Mouse (Mus musculus): ENCODE measurements around the gene Galnt4.

The Galnt4 gene

GRCm38 (mm10) chr10:99107964-99108363 is at the start of gene Galnt4:
Galnt4 (plus strand) TSS chr10:99108159.
- DNase-seq (ENCODE audit: low spot score in 2 of 2), result peak; percentile 77 to 85

GRCm38 (mm10) chr10:99060588-99060987 is 47.4 kb upstream of the Galnt4 start:
- no peak for DNase-seq (ENCODE audit: low spot score in 2 of 2)

GRCm38 (mm10) chr10:99061418-99061817 is 46.5 kb upstream of the Galnt4 start:
- DNase-seq (ENCODE audit: low spot score in 2 of 2), result no peak

- no peak for DNase-seq (ENCODE audit: low spot score in 2 of 2)
Measured at GRCm38 (mm10) chr10:99062546-99062945, 45.4 kb upstream of the Galnt4 start.

- DNase-seq (ENCODE audit: low spot score in 2 of 2), result no peak
Measured at GRCm38 (mm10) chr10:99076113-99076895, 31.7 kb upstream of the Galnt4 start.

DNA sequence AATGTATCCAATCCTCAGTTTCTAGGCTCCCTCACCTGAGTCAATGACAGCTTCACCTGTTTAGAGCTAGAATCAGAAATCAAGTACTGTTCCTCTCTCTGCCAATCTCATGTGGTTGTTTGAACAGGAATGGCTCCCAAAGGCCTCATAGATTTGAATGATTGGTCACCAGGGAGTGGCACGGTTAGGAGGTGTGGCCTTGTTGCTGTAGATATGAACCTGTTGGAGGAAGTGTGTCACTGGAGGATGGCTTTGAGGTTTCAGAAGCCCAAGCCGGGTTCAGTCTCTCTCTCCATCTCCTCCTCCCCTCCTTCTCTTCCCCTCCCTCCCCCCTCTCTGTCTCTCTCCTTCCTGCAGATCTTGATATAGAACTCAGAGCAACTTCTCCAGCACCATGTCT is 29.3 kb upstream of the Galnt4 start:
- DNase-seq (ENCODE audit: low spot score in 2 of 2), result no peak

GRCm38 (mm10) chr10:99081569-99081990 is 26.4 kb upstream of the Galnt4 start:
- no peak for DNase-seq (ENCODE audit: low spot score in 2 of 2)

DNA sequence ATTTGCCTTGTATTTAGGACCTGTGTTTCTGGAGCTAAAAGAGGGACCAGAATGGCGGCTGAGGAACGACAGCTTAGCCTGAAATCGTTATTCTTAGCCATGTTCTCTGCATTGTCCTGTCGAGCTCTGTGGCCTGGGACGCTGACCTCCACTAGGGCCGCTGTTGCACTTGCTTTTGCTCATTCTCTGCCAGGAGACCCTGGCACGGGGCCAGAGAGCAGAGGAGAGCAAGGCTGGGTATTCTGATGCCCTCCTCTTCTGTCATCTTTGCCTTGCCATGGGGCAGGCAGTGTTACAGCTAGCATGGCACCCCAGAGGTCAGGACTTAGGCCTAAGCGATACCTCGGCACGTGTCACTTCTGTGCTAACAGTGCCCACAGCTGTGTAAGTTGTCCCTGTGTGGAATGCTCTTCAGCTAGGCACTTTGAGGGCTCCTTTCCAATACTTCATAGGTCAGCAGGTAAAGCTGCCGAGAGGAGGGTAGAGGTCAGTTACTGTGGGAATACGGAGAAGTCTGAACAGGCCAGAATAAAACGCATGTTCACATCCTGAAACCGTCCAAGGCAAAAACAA is 24.4 kb upstream of the Galnt4 start:
- no peak for DNase-seq (ENCODE audit: low spot score in 2 of 2)

DNA sequence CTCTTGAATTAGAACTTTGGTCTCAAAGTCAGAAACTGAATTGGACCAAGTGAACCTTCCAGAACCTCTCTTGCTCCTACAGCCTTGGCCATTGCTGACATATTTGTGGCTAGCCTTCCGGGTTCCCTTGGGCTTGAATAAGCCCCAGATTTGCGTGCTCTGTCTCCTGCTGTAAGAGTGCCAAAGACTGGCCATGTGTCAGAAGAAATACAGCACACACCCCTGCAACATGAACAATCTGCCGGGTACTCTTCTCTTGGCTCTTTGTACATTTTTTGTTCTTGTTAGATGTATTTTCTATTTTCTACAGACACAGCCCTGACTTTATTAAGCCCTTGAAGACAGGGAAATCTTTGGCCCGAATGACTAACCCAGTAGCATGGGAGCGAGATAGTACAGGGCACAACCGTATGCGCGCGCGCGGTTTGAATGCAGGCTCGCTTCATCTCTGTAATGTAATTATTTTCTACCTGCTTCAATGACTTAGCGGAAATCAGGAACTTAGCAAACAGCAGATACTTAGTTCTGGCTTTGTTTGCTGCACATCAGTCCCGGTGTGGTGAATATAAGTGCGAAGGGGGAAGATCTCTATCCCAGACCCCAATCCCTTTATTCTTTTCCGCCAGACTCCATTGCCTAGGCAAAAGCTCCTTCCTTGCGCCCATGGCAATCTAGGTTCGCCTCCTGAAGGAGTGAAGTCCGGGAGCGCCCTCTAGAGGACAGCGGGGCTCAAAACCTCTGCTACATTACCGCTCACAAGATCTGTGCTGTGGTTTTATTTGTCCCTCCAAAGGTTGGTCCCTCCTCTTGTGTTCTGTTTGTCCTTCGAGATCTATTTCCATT is 23.3 kb upstream of the Galnt4 start:
- peak; percentile 78 to 79 for DNase-seq (ENCODE audit: low spot score in 2 of 2)

GRCm38 (mm10) chr10:99085240-99085587 is 22.7 kb upstream of the Galnt4 start:
- DNase-seq (ENCODE audit: low spot score in 2 of 2), result no peak

DNA sequence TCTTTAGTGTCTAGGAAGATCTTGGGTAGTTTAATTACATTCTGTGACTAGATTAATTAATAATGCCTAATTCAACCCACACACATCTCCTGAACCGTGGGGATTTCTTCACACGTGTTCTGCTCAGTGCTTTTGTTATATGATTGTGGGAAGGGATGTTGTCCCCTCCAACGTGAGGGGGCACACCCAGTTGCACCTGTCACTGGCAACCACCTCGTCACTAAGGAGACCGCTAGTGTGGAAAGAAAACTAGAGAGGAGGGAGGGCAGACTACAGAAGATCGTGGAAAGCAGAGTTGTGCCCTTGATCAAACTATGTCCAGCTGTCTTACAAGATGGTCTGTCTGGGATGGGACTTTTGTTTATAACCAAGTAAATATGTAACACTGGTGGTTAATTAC is 21.9 kb upstream of the Galnt4 start:
- no peak for DNase-seq (ENCODE audit: low spot score in 2 of 2)

DNA sequence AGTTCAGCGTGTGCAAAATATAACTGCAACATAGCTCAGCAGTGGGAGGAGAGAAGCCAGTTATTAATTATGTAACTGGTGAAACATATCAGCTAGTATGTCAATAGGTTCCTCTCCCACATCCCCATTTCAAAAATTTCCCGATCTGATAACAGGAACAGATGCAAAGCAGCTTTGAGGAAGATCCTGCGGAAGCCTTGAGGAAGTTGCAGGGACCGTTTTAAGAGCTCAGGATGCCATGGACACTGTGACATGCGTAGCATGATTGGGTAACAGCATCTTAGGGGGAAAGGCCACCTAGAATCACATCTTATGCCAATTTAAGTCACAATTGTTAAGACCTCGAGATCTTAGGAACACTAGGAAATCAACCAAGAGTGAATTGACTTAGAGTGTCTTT is 18.1 kb upstream of the Galnt4 start:
- no peak for DNase-seq (ENCODE audit: low spot score in 2 of 2)

GRCm38 (mm10) chr10:99093364-99093763 is 14.6 kb upstream of the Galnt4 start:
- DNase-seq (ENCODE audit: low spot score in 2 of 2), result no peak

DNA sequence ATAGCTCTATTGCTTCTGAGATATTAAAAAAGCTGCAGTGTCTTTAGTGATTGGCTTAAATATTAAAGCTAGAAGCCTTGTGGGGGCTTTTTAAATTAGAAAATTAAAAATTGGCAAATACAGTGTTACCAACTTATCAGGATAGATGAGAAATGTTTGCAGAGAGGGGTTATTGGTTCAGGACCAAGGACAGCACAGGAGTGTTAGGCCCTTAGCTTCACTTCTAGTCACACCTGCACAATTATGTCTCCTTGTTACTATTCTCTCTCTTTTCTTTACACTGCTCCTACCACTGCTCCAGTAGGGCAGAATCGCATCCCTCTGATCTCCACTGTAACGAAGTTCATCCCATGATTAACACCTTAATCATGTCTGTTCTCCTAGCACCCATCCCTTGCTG is 12.8 kb upstream of the Galnt4 start:
- DNase-seq (ENCODE audit: low spot score in 2 of 2), result no peak

DNA sequence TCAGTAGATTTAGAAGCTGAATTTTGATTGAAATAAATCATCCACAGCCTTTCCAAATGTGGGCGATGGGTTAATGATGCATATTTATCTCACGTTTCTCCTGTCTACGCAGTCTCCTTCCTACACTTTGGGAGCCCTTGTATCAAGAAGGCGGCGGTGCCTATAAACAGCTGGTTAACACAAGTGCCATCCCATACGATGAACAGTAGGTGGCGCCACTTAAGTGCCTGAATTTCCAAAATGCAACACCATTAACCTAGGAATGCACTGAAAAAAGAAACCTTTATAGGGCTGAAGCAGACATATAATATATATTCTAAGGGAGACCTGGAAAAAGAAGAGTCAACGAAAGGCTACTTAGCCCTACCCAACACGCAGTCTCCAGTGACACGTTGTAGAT is 10.6 kb upstream of the Galnt4 start:
- no peak for DNase-seq (ENCODE audit: low spot score in 2 of 2)

DNA sequence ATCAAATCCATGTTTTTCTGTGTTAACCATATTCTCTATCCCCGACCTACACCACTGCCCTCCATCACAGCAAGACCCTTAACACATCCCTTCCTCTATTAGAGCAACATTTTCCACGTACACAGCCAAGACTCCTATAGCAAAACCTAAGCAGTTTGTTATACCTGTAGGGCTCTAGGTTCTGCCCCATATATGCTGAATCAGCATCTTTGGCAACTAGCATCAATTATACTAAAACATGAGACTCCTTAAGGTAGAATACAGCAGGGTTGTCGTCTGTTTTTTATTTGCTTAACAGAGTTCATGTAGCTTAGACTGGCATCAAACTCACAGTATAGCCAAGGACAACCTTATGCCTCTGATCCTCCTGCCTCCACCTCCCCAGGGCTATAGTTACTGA is 2.4 kb upstream of the Galnt4 start:
- DNase-seq (ENCODE audit: low spot score in 2 of 2), result no peak

- no peak for DNase-seq (ENCODE audit: low spot score in 2 of 2)
Measured at GRCm38 (mm10) chr10:99106311-99106702, 1.7 kb upstream of the Galnt4 start.

GRCm38 (mm10) chr10:99106703-99107631 is 992 bp upstream of the Galnt4 start, which contains the start of gene Poc1b:
Poc1b (plus strand) TSS chr10:99107036.
- peak; percentile 71 to 78 for DNase-seq (ENCODE audit: low spot score in 2 of 2)

GRCm38 (mm10) chr10:99108431-99108982 is 548 bp downstream of the Galnt4 start:
- no peak for DNase-seq (ENCODE audit: low spot score in 2 of 2)

GRCm38 (mm10) chr10:99113533-99113932 is 5.6 kb downstream of the Galnt4 start:
- DNase-seq (ENCODE audit: low spot score in 2 of 2), result no peak

DNA sequence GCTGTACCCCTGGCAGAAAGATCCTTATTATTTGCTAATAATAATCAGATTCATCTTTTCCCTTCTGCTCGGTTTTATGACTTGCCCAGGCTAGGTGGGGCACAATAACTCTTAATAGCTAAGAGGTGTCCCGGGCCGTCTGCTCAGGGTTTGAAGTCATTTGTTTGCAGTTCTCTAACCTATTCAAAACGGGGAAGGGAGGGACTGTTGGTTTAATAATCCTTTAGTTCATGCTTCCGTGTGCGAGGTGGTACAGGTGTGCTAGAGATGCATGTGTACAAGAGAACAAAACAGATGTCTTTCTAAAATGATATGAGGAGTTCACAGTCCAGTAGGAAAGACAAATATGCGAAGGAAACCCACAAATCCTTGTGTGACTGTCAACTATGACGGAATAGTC is 6.3 kb downstream of the Galnt4 start:
- no peak for DNase-seq (ENCODE audit: low spot score in 2 of 2)
